ENCODE assay signal across 9 mouse cellular contexts in genomic region chr13:84345114-84345513, GRCm38 (mm10).
DNase-seq lines count a peak whose midpoint lies in the region; ATAC-seq and TF ChIP-seq lines count a peak whose summit lies in the region.
"Had no signal": no experiment of that assay in that cellular context is flagged by ENCODE, and none has a peak within 500 bp of the region (broad histone marks: within the 10 kb centered on the region; RNA-seq: fewer than 3 reads in every experiment).

No protein-coding gene starts in this region.

- no peak for ATAC-seq in hindbrain, embryonic 11.5 days (ENCODE audit: low FRiP score)
- ATAC-seq in midbrain, embryonic 15.5 days (replicated peaks): no peak

- peak overlapping the region; percentile 74 for H3K9ac ChIP-seq in hindbrain, embryonic 11.5 days (ENCODE audit: low read depth, low read length)
- peak overlapping the region; percentile 27; the same call in 1 of the 2 replicates for H3K9ac ChIP-seq in midbrain, embryonic 15.5 days
- H3K9ac ChIP-seq: heart, embryonic 13.5 days had no signal

- peak overlapping the region; percentile 94 for H3K27ac ChIP-seq in hindbrain, embryonic 11.5 days (ENCODE audit: low read depth, low read length)
- H3K27ac ChIP-seq in midbrain, embryonic 15.5 days: peak overlapping the region; percentile 98
- H3K27ac ChIP-seq in gastrocnemius, adult 2 months: no peak overlapping the region
- H3K27ac ChIP-seq: heart, embryonic 13.5 days had no signal

- H3K4me2 ChIP-seq in hindbrain, embryonic 11.5 days (replicated peaks; ENCODE audit: low read depth, low read length): peak overlapping the region; percentile 44
- H3K4me2 ChIP-seq in midbrain, embryonic 15.5 days: peak overlapping the region; percentile 64

- H3K4me3 ChIP-seq in hindbrain, embryonic 11.5 days (ENCODE audit: low read depth, low read length): no peak overlapping the region
- H3K4me3 ChIP-seq in midbrain, embryonic 15.5 days: 0 out of 2 replicates have a peak overlapping the region, but pooled peaks have one; percentile 2
- no peak overlapping the region for H3K4me3 ChIP-seq in gastrocnemius, adult 2 months
- H3K4me3 ChIP-seq: myocyte had no signal

- TF ChIP-seq CTCF in gastrocnemius, adult 2 months (IDR thresholded peaks at IDR 0.05): no peak

- WGBS in hindbrain, embryonic 11.5 days: 3% methylated on average over 8 of the region's 8 CpGs
- 12% methylated on average over 8 of the region's 8 CpGs for WGBS in midbrain, embryonic 15.5 days

- intact Hi-C loops in gastrocnemius, adult 2 months (cut with DNase I): loop anchor here (10.0 kb wide), 1 partner anchor 630 kb away; no protein-coding TSS in a partner anchor

- peaks cover 2% of the 10 kb centered on the region; the same call in 1 of the 2 replicates for H3K27me3 ChIP-seq in hindbrain, embryonic 11.5 days (ENCODE audit: control insufficient read depth, insufficient read depth, low read length)
- H3K27me3 ChIP-seq in midbrain, embryonic 15.5 days (replicated peaks): no peaks in the 10 kb centered on the region

- no peaks in the 10 kb centered on the region for H3K36me3 ChIP-seq in hindbrain, embryonic 11.5 days (ENCODE audit: control insufficient read depth, insufficient read depth, low read length)
- H3K36me3 ChIP-seq in midbrain, embryonic 15.5 days (replicated peaks): no peaks in the 10 kb centered on the region
- H3K36me3 ChIP-seq: heart, embryonic 13.5 days had no signal

- peak; percentile 27 for DNase-seq in brain, adult 2 months (ENCODE audit: low read depth, low spot score)
- DNase-seq in cerebellum, adult 9-10 months: peak; percentile 30
- DNase-seq in hindbrain, embryonic 11.5 days (ENCODE audit: low spot score): peak; percentile 64
- no peak for DNase-seq in gastrocnemius, adult 2 months
- DNase-seq in gastrocnemius, adult 18-20 months (ENCODE audit: low spot score): no peak
- no peak for DNase-seq in adrenal gland, postnatal 36 days

- H3K9me3 ChIP-seq in hindbrain, embryonic 11.5 days (ENCODE audit: control insufficient read depth, low read length): no peaks in the 10 kb centered on the region
- no peaks in the 10 kb centered on the region for H3K9me3 ChIP-seq in midbrain, embryonic 15.5 days
- H3K9me3 ChIP-seq: heart, embryonic 13.5 days had no signal

- H3K4me1 ChIP-seq in hindbrain, embryonic 11.5 days (replicated peaks; ENCODE audit: control insufficient read depth, insufficient read depth, low read length): peaks cover 4% of the 10 kb centered on the region; the same call in 1 of the 2 replicates
- peaks cover 32% of the 10 kb centered on the region for H3K4me1 ChIP-seq in midbrain, embryonic 15.5 days

Comparison
In these comparisons a context has a peak if more than half of its experiments do, and no peak if none do; other contexts are left out.
1. DNase-seq: peak in brain, adult 2 months (single experiment), cerebellum, adult 9-10 months (single experiment) and hindbrain, embryonic 11.5 days (single experiment); none in gastrocnemius, adult 2 months (single experiment), gastrocnemius, adult 18-20 months (single experiment) and adrenal gland, postnatal 36 days (0 of 2).